Mouse (Mus musculus) stomach, postnatal 0 days (tissue): ENCODE results near the gene Creb3l2. TPM values are rescaled to one million over a fixed set of nuclear protein-coding genes. Genes with fewer than 3 reads are reported as not detected.

Experiments used
- ATAC-seq: fragments of 200-750 bp; cut with Nextera tagmentation; 2 replicates; pipeline ENCODE4 v1.8.0; 2017; ENCODE audit not compliant: low FRiP score, low TSS enrichment
- DNase-seq: peaks from one replicate; pipeline ENCODE4 v3.0.0-alpha.2; 2016; ENCODE audit warnings: low spot score
- H3K27ac ChIP-seq: fragments of 300-500 bp; sonication (generic); replicated peaks from 2 replicates; pipeline ENCODE4 v1.5.1; 2014; ENCODE audit warnings: mild to moderate bottlenecking, control low read depth
- H3K27me3 ChIP-seq: fragments of 300-500 bp; sonication (generic); 2 replicates; pipeline ENCODE4 v1.6.1; 2014; ENCODE audit warnings: low read length; ENCODE audit not compliant: control insufficient read depth, insufficient read depth
- H3K36me3 ChIP-seq: fragments of 300-500 bp; sonication (generic); 2 replicates; pipeline ENCODE4 v1.6.1; 2014; ENCODE audit warnings: low read length, mixed read lengths; ENCODE audit not compliant: control insufficient read depth, insufficient read depth
- H3K4me1 ChIP-seq: fragments of 300-500 bp; sonication (generic); replicated peaks from 2 replicates; pipeline ENCODE4 v1.6.1; 2014; ENCODE audit warnings: antibody characterized with exemption; ENCODE audit not compliant: control insufficient read depth, insufficient read depth
- H3K4me2 ChIP-seq: fragments of 300-500 bp; sonication (generic); replicated peaks from 2 replicates; pipeline ENCODE4 v1.6.1; 2014; ENCODE audit warnings: low read depth, mild to moderate bottlenecking, control low read depth, moderate library complexity
- H3K4me3 ChIP-seq: fragments of 300-500 bp; sonication (generic); 2 replicates; pipeline ENCODE4 v1.5.1; 2014; ENCODE audit warnings: low read depth, low read length, control low read depth
- H3K9ac ChIP-seq: fragments of 300-500 bp; sonication (generic); 2 replicates; pipeline ENCODE4 v1.6.1; 2014; ENCODE audit warnings: mild to moderate bottlenecking, low read length, control low read depth, mixed read lengths
- H3K9me3 ChIP-seq: fragments of 300-500 bp; sonication (generic); 2 replicates; pipeline ENCODE4 v1.6.1; 2016; ENCODE audit warnings: low read length; ENCODE audit not compliant: control insufficient read depth
- CTCF ChIP-seq: IDR thresholded peaks from 2 replicates; pipeline ENCODE4 v1.5.1; 2016; ENCODE audit warnings: antibody characterized with exemption, low read depth, mild to moderate bottlenecking, moderate library complexity
- EP300 ChIP-seq: optimal IDR thresholded peaks from 2 replicates; pipeline ENCODE3; 2016; ENCODE audit warnings: antibody characterized with exemption
- WGBS: fragments of 180-500 bp; shearing (Covaris S2); extraction: QIAGEN DNeasy Blood & Tissue Kit; methylation state at CpG from one replicate; pipeline ENCODE4 v1.1.7; 2014; 5-methylcytosine and 5-hydroxymethylcytosine counted together
- polyA plus RNA-seq: library from polyadenylated mRNA; unstranded; fragments of >200 nt; fragmentation: Nextera tagmentation; extraction: Ambion mirVana; gene quantifications from 2 replicates; pipeline ENCODE4 v1.2.1, GENCODE M21; 2015

Gene Creb3l2
- polyA plus RNA-seq, 1 experiment from 2014 or later: 8.5 TPM

- no peaks in the 10 kb centered on the region for H3K36me3 ChIP-seq
- WGBS: 45% methylated on average over 11 of the region's 11 CpGs
- peak overlapping the region; percentile 42 for H3K4me2 ChIP-seq
- H3K4me1 ChIP-seq: peaks cover 22% of the 10 kb centered on the region
- H3K27me3 ChIP-seq: no peaks in the 10 kb centered on the region
- peak; percentile 65 for DNase-seq
- TF ChIP-seq EP300 (no peak), CTCF (no peak)
- H3K9ac ChIP-seq: no peak overlapping the region
- ATAC-seq: peak; percentile 59; the same call in 1 of the 2 replicates
- 0 out of 2 replicates have a peak overlapping the region, but pooled peaks have one; percentile 0 for H3K27ac ChIP-seq
- no peak overlapping the region for H3K4me3 ChIP-seq
- no peaks in the 10 kb centered on the region for H3K9me3 ChIP-seq
Measured at GRCm38 (mm10) chr6:37428044-37428443, 13.9 kb downstream of the Creb3l2 start.

DNA sequence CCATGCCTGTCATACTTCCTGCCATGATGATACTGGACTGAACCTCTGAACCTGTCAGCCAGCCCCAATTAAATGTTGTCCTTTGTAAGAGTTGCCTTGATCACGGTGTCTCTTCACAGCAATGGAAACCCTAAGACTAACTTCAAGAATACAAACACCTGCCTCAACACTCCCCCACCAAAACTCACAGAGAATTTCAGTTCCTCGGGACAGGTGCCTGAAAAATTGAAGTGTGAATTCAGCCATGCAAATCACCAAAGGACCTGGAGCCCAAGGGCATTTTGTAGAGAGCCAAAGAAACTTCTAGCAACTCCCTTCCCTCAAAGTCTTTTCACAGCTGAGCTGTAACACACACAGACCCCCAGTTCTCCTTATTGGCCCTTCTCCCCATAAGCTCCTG is 15.3 kb downstream of the Creb3l2 start:
- H3K4me2 ChIP-seq: no peak overlapping the region
- DNase-seq: no peak
- no peak for ATAC-seq
- no peak overlapping the region for H3K9ac ChIP-seq
- H3K4me3 ChIP-seq: no peak overlapping the region
- H3K27me3 ChIP-seq: no peaks in the 10 kb centered on the region
- H3K27ac ChIP-seq: no peak overlapping the region
- TF ChIP-seq CTCF (no peak), EP300 (no peak)
- WGBS: 91% methylated on average over 2 of the region's 2 CpGs
- no peaks in the 10 kb centered on the region for H3K9me3 ChIP-seq
- H3K4me1 ChIP-seq: peaks cover 22% of the 10 kb centered on the region
- no peaks in the 10 kb centered on the region for H3K36me3 ChIP-seq

DNA sequence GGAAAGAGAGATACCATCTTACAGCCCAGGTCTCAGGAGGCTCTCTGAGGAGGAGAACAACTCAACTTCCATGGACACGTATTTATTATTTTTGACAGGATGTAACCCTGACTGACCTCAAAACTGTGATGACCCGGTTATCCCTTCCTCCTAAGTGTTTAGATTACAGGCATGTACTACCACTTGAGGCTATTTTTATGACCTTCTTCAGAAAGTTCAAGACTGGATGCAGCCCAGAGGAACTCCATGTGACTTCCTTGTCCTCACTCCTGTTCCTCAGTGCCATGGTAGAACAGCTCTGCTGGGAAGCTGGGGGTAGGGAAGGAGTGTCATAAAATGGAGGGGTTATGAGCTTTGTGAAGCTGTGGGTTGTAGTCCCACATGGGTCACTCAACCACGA is 16.1 kb downstream of the Creb3l2 start:
- TF ChIP-seq EP300: no peak
- no peak for TF ChIP-seq CTCF
- Histone ChIP-seq H3K4me1 (peaks cover 18% of the 10 kb centered on the region), H3K9ac (no peak overlapping the region), H3K4me3 (no peak overlapping the region), H3K36me3 (no peaks in the 10 kb centered on the region), H3K27ac (no peak overlapping the region), H3K4me2 (no peak overlapping the region), H3K27me3 (no peaks in the 10 kb centered on the region), H3K9me3 (no peaks in the 10 kb centered on the region)
- DNase-seq: no peak
- 62% methylated on average over 3 of the region's 3 CpGs for WGBS
- no peak for ATAC-seq

- Histone ChIP-seq H3K27me3 (no peaks in the 10 kb centered on the region), H3K4me3 (no peak overlapping the region), H3K4me2 (no peak overlapping the region), H3K9me3 (no peaks in the 10 kb centered on the region), H3K4me1 (peaks cover 11% of the 10 kb centered on the region), H3K36me3 (no peaks in the 10 kb centered on the region), H3K27ac (peak overlapping the region; percentile 75), H3K9ac (no peak overlapping the region)
- TF ChIP-seq CTCF (no peak), EP300 (no peak)
- WGBS: 78% methylated on average over 3 of the region's 3 CpGs
- ATAC-seq (no peak), DNase-seq (no peak)
Measured at GRCm38 (mm10) chr6:37425075-37425474, 16.9 kb downstream of the Creb3l2 start.

- TF ChIP-seq CTCF (no peak), EP300 (no peak)
- ATAC-seq (peak; percentile 47; the same call in 1 of the 2 replicates), DNase-seq (no peak)
- no peak overlapping the region for H3K4me3 ChIP-seq
- peaks cover 8% of the 10 kb centered on the region; the same call in 1 of the 2 replicates for H3K4me1 ChIP-seq
- H3K9me3 ChIP-seq: no peaks in the 10 kb centered on the region
- H3K36me3 ChIP-seq: no peaks in the 10 kb centered on the region
- WGBS: 26% methylated on average over 7 of the region's 7 CpGs
- H3K27ac ChIP-seq: peak overlapping the region; percentile 75
- H3K9ac ChIP-seq: 0 out of 2 replicates have a peak overlapping the region, but pooled peaks have one; percentile 18
- H3K4me2 ChIP-seq: peak overlapping the region; percentile 11; the same call in 1 of the 2 replicates
- H3K27me3 ChIP-seq: no peaks in the 10 kb centered on the region
Measured at GRCm38 (mm10) chr6:37424374-37424773, 17.6 kb downstream of the Creb3l2 start.

DNA sequence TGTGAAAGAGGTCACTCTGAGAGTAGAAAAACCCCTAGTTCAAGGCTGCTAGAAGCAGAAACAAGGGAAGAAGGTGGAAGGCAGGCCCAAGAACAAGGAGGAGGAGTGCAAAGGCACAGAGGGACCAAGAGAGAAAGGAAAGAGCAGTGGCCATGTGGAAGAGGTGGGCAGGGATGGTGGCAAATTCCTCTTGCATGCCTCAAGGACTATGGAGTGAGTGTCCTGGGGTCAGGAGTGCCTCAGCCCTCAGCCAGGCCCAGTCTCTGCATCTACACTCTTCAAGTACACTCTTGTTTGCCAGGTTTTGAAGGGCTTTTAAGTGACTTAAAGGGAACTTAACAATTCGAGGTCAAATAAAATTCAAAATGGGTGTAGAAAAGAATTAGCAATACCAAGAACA is 18.6 kb downstream of the Creb3l2 start:
- H3K9me3 ChIP-seq: no peaks in the 10 kb centered on the region
- no peaks in the 10 kb centered on the region for H3K36me3 ChIP-seq
- no peak overlapping the region for H3K9ac ChIP-seq
- TF ChIP-seq EP300 (no peak), CTCF (no peak)
- DNase-seq (no peak), ATAC-seq (no peak)
- 0 out of 2 replicates have a peak, but pooled peaks cover 13% of the 10 kb centered on the region for H3K4me1 ChIP-seq
- no peak overlapping the region for H3K4me2 ChIP-seq
- WGBS: 55% methylated on average over 1 of the region's 1 CpGs
- H3K4me3 ChIP-seq: no peak overlapping the region
- no peak overlapping the region for H3K27ac ChIP-seq
- no peaks in the 10 kb centered on the region for H3K27me3 ChIP-seq
